Mouse (Mus musculus): ENCODE results near the gene Fzd10. TPM values are rescaled to one million over a fixed set of nuclear protein-coding genes. Genes with fewer than 3 reads are reported as not detected.

Gene Fzd10
- polyA plus RNA-seq, 1 experiment from 2014 or later = 2.1 TPM

DNA sequence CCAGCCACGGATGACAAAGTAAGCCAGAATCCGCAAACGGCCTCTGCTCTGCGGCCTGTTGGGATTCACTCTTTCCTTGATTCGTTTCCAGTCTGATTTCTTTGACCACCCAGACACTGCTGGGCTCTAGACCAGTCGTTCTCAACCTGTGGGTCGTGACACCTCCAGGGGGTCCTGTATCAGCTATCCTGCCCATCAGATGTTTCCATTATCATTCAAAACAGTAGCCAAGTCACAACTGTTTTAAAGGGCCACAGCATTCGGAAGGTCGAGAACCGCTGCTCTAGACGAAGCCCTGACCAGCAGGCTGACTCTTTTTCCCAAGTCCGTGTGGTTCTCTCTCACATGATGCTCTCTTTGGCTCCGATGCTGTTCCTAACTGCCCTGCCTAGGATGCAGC is 7.2 kb upstream of the Fzd10 start:
- no peaks in the 10 kb centered on the region for H3K9me3 ChIP-seq (ENCODE audit: low read depth, low read length)
- no peak for DNase-seq
- H3K4me3 ChIP-seq (ENCODE audit: low read depth, low read length) = no peak overlapping the region

DNA sequence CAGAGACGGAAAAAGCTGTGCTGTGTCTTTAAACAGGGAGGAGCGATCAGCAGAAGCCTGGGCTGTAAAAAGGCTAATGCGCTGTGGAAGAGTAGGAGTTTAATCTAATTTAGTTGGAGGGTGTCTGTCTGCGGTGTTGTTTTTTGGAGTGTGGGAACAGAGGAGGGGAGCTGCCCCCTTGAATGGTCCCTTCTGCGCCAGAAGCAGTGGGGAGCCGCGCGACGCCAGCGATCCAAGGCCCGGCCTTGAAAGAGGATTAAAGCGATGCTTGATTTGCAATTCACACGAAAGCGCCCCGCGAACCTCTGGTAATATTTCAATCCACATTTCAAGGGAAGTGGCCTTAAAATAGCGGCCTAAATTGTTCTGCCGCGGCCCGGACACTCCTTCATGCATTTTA is 3.8 kb upstream of the Fzd10 start:
- Histone ChIP-seq H3K27me3 (ENCODE audit: insufficient read depth, low read length) (peaks cover 39% of the 10 kb centered on the region; the same call in 1 of the 2 replicates), H3K4me1 (ENCODE audit: insufficient read depth) (0 out of 2 replicates have a peak, but pooled peaks cover 6% of the 10 kb centered on the region), H3K4me2 (peak overlapping the region; percentile 57), H3K9ac (peak overlapping the region; percentile 29), H3K27ac (ENCODE audit: low read depth) (no peak overlapping the region), H3K36me3 (ENCODE audit: insufficient read depth) (no peaks in the 10 kb centered on the region), H3K9me3 (ENCODE audit: low read depth, low read length) (no peaks in the 10 kb centered on the region), H3K4me3 (ENCODE audit: low read depth, low read length) (peak overlapping the region; percentile 25)
- DNase-seq (peak; percentile 44), ATAC-seq (ENCODE audit: insufficient read depth) (no peak)
- TF ChIP-seq CTCF (IDR thresholded peaks at IDR 0.05; ENCODE audit: low read depth) = no peak
- 4% methylated on average over 20 of the region's 20 CpGs for WGBS

More for the DNA sequence above, 7.2 kb upstream of the Fzd10 start:
- no peak for TF ChIP-seq CTCF (IDR thresholded peaks at IDR 0.05; ENCODE audit: low read depth)
- no peak overlapping the region for H3K4me2 ChIP-seq
- H3K4me1 ChIP-seq (ENCODE audit: insufficient read depth) = no peaks in the 10 kb centered on the region
- 81% methylated on average over 13 of the region's 13 CpGs for WGBS
- H3K36me3 ChIP-seq (ENCODE audit: insufficient read depth) = no peaks in the 10 kb centered on the region
- ATAC-seq (ENCODE audit: insufficient read depth) = no peak
- H3K27me3 ChIP-seq (ENCODE audit: insufficient read depth, low read length) = peaks cover 15% of the 10 kb centered on the region; the same call in 1 of the 2 replicates
- no peak overlapping the region for H3K27ac ChIP-seq (ENCODE audit: low read depth)
- H3K9ac ChIP-seq = no peak overlapping the region

DNA sequence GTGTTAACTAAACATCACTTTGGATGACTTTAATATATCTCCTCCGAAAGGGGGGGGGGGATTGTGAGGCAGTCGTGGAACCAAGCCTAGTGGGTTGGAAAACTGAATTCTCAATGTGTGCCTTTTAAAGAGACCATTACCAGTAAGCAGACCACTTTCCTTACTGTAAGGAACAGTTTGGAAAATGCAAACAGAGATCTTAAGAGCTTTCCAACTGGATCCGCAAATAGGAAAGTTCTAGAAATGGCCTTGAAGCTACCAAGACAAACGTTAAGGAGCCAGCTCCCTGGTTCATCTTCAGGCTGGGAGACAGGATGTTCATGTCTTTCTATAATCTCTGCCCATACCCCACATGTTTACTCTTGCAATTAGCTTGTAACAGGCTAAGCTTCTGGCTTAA is 3.3 kb upstream of the Fzd10 start:
- ATAC-seq (ENCODE audit: insufficient read depth) = no peak
- peak overlapping the region; percentile 25; the same call in 1 of the 2 replicates for H3K4me3 ChIP-seq (ENCODE audit: low read depth, low read length)
- WGBS = 24% methylated on average over 4 of the region's 4 CpGs

DNA sequence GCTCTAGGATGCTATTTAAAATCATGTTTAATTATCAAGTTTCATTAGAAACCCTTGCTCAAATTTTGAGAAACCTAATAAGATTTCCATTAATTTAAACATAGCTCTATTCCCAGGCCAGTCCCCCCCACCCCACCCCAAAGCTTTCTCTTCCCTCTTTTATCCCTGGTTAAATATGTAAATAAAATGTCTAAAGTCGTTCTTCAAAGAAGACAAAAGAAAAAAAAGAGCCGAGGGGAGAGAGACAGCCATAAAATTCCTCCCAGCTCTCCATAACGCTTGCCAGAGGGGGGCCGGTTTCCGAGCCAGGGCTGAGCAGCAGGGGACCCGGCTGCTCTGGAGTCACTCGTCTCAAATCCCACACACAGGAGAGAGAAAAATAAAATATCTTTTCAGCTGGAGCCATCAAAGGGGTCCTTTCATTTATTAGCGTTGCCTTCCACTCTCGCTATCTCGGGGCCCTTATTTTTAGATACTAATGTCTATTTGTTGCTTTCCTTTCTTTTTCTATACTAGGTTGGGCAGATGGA is 2.4 kb upstream of the Fzd10 start:
- H3K9ac ChIP-seq = no peak overlapping the region
- ATAC-seq (ENCODE audit: insufficient read depth) (no peak), DNase-seq (peak; percentile 58)
- H3K27me3 ChIP-seq (ENCODE audit: insufficient read depth, low read length) = peaks cover 54% of the 10 kb centered on the region
- peak overlapping the region; percentile 65; the same call in 1 of the 2 replicates for H3K4me3 ChIP-seq (ENCODE audit: low read depth, low read length)
- TF ChIP-seq CTCF (IDR thresholded peaks at IDR 0.05; ENCODE audit: low read depth) = no peak
- no peak overlapping the region for H3K27ac ChIP-seq (ENCODE audit: low read depth)
- peak overlapping the region; percentile 94 for H3K4me2 ChIP-seq
- 5% methylated on average over 10 of the region's 10 CpGs for WGBS
- no peaks in the 10 kb centered on the region for H3K9me3 ChIP-seq (ENCODE audit: low read depth, low read length)
- H3K36me3 ChIP-seq (ENCODE audit: insufficient read depth) = no peaks in the 10 kb centered on the region
- 0 out of 2 replicates have a peak, but pooled peaks cover 8% of the 10 kb centered on the region for H3K4me1 ChIP-seq (ENCODE audit: insufficient read depth)

More for the DNA sequence above, 3.3 kb upstream of the Fzd10 start:
- Histone ChIP-seq H3K9ac (no peak overlapping the region), H3K4me1 (ENCODE audit: insufficient read depth) (0 out of 2 replicates have a peak, but pooled peaks cover 6% of the 10 kb centered on the region), H3K27me3 (ENCODE audit: insufficient read depth, low read length) (peaks cover 45% of the 10 kb centered on the region), H3K4me2 (peak overlapping the region; percentile 57; the same call in 1 of the 2 replicates), H3K9me3 (ENCODE audit: low read depth, low read length) (no peaks in the 10 kb centered on the region), H3K36me3 (ENCODE audit: insufficient read depth) (no peaks in the 10 kb centered on the region), H3K27ac (ENCODE audit: low read depth) (no peak overlapping the region)
- no peak for DNase-seq
- no peak for TF ChIP-seq CTCF (IDR thresholded peaks at IDR 0.05; ENCODE audit: low read depth)

DNA sequence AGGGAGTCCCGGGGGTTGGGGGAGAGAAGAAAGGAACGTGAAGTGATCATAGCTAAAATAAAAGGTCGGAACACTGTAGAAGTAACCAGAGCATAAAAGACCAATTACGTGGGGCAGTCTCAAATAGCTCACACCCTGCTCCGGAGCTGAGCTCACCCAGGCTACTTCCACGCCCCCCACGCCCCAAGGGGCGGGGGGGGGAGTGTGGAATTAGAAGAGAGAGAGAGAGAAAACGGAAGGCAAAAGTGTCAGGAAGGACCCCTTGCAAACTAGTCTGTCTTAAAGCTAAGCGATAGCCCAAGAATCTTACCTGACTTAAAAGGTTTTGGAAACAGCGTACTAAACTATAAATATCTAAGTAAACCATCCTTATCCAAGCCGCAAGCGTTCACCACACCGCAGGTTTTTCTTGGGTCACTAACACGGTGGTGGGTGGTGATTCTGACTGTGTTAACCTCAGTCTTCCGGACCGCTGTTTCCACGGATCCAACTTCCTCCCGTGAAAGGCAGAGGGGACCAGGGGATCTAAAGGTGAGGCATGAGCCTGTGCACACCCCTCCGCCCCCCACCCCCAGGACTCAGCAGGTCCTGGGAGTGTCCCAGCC is 1.8 kb upstream of the Fzd10 start:
- no peak overlapping the region for H3K27ac ChIP-seq (ENCODE audit: low read depth)
- H3K4me1 ChIP-seq (ENCODE audit: insufficient read depth) = 0 out of 2 replicates have a peak, but pooled peaks cover 9% of the 10 kb centered on the region
- H3K9me3 ChIP-seq (ENCODE audit: low read depth, low read length) = no peaks in the 10 kb centered on the region
- peak overlapping the region; percentile 65 for H3K4me3 ChIP-seq (ENCODE audit: low read depth, low read length)
- no peaks in the 10 kb centered on the region for H3K36me3 ChIP-seq (ENCODE audit: insufficient read depth)
- peak overlapping the region; percentile 94 for H3K4me2 ChIP-seq
- ATAC-seq (ENCODE audit: insufficient read depth) = no peak
- H3K9ac ChIP-seq = peak overlapping the region; percentile 51
- H3K27me3 ChIP-seq (ENCODE audit: insufficient read depth, low read length) = peaks cover 54% of the 10 kb centered on the region
- WGBS = under 1% methylated on average over 20 of the region's 20 CpGs
- TF ChIP-seq CTCF (IDR thresholded peaks at IDR 0.05; ENCODE audit: low read depth) = no peak
- DNase-seq = peak; percentile 11

DNA sequence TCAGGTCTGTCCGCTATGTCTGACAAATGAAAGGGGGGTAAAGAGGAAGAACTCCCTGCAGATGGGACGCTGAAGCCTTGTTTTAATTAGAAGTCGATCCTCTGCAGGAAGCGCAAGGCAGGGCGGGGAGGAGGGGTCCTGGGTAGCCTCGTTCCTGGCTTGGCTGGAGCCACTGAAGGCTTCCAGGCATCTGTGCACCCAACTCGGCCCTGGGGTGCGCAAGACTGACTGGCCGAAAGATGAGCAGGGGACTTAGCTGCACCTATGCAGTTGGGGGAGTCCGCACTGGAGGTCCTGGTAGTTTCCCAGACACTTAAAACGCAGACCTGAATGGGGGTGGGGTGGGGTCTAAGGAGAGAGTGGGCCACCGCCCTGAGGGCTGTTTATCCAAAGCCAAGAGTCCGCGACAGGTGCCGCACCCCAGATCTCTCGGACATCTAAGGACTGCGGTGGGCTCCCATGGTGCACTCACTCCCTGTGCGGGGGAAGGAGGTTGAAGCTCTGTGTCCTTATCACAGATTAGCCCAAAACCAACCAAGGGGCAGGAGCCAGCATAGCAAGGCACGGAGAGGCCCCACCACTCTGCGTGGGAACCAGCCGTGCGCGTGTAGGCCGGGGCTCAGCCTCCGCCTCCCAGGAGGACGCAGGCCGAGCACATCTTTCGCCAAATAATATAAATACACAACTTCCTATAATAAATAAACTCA is 1.1 kb upstream of the Fzd10 start:
- no peak overlapping the region for H3K27ac ChIP-seq (ENCODE audit: low read depth)
- 1% methylated on average over 28 of the region's 28 CpGs for WGBS

More for the DNA sequence above, 1.1 kb upstream of the Fzd10 start:
- no peak for TF ChIP-seq CTCF (IDR thresholded peaks at IDR 0.05; ENCODE audit: low read depth)
- Histone ChIP-seq H3K9ac (peak overlapping the region; percentile 51), H3K36me3 (ENCODE audit: insufficient read depth) (no peaks in the 10 kb centered on the region), H3K4me3 (ENCODE audit: low read depth, low read length) (peak overlapping the region; percentile 65), H3K4me1 (ENCODE audit: insufficient read depth) (0 out of 2 replicates have a peak, but pooled peaks cover 9% of the 10 kb centered on the region), H3K9me3 (ENCODE audit: low read depth, low read length) (no peaks in the 10 kb centered on the region), H3K27me3 (ENCODE audit: insufficient read depth, low read length) (peaks cover 54% of the 10 kb centered on the region), H3K4me2 (peak overlapping the region; percentile 94)
- ATAC-seq (ENCODE audit: insufficient read depth) (peak; percentile 41), DNase-seq (peak; percentile 54)
